Mouse (Mus musculus): ENCODE data around the gene Duxf3. TPM values are rescaled to one million over a fixed set of nuclear protein-coding genes. Genes with fewer than 3 reads are reported as not detected.
"Not testable (repeated sequence)": the region's sequence is repeated elsewhere in the genome, so short reads cannot be mapped to it uniquely, and the experiment has no call there.

Gene Duxf3
- polyA plus RNA-seq, 1 experiment from 2014 or later = not detected

DNA sequence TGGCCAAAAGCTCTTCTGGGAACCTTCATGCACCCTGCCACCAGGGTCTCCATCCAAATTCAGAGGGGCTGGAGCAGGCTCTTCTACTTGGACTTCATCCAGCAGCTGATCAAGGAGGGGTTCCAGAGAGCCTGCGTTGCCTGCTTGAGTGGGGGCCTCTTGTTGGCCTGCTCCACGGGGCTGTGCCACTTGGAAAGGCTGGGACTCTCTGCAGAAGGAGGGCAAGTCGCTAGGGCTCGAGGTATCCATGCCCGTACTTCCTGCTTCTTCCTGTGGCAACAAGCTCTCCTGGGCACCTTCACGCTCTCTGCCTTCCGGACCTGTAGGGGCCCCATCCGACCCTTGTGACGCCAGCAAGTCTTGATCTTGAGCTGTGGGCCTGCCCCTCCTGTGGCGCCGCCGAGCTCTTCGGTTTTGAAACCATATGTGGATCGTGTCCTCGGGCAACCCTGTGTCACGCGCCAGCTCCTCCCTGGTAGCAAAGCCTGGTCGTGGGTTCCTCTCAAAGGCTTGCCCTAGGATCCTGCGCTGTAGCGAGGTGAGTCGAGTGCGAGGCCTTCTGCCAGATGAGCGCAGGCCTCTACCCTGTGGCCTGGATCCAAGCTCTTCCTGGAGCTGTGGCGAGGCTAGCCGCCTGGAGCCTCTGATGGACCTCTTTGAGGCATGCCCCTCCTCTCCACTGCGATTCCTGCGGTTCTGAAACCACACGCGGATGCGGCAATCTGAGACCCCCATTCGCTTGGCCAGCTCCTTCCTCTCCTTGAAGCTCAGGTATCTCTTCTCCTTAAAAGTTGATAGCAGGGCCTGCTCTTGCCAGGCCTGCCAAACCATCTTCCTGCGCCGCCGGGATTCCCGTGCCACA, 465 bp downstream of the Duxf3 start:
- peak; percentile 86 for ATAC-seq (replicated peaks)
- WGBS = 87% methylated on average over 35 of the region's 35 CpGs
- not testable (repeated sequence) for H3K4me1 ChIP-seq; H3K4me3 ChIP-seq; H3K36me3 ChIP-seq (replicated peaks); H3K4me2 ChIP-seq; H3K27me3 ChIP-seq (replicated peaks); H3K27ac ChIP-seq; H3K9ac ChIP-seq
- H3K9me3 ChIP-seq = peaks cover 15% of the 10 kb centered on the region

DNA sequence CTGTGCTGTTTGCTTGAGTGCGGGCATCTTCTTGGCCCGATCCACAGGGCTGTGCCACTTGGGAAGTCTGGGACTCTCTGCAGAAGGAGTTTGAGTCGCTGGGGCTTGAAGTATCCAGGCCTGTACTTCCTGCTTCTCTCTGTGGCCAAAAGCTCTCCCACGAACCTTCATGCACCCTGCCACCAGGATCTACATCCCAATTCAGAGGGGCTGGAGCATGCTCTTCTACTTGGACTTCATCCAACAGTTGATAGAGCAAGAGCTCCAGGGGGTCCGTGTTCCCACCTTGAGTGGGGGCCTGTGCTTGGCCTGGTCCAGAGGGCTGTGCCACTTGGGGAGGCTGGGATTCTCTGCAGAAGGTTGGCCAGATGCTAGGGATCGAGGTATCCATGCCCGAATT, 1.4 kb downstream of the Duxf3 start:
- ATAC-seq (replicated peaks) = peak; percentile 31; the same call in 1 of the 2 replicates
- H3K27ac ChIP-seq; H3K27me3 ChIP-seq (replicated peaks); H3K4me3 ChIP-seq; H3K9ac ChIP-seq; H3K36me3 ChIP-seq (replicated peaks); H3K4me2 ChIP-seq; H3K4me1 ChIP-seq: not testable (repeated sequence)
- 82% methylated on average over 5 of the region's 7 CpGs for WGBS
- H3K9me3 ChIP-seq = peaks cover 15% of the 10 kb centered on the region

DNA sequence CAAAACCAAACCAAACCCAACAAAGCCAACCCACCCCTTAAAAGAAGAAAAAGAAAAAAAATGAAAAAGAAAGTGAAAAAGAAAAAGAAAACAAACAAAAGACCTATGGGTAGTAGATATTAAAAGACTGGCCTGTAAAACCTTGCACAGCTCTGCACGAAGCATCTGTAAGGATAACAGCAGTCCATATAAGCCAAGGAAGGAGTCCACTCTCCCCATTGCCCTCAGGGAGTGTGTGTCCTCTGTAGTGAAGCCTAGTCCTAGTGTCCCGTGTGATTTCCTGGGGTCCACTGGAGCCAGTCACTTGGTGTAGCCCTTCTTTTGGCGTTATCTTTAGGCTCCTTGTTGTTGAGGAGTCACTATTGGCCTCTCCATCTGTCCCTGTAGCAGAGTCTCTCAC, 2.5 kb downstream of the Duxf3 start:
- H3K9ac ChIP-seq; H3K27me3 ChIP-seq (replicated peaks); H3K4me1 ChIP-seq; H3K27ac ChIP-seq; H3K36me3 ChIP-seq (replicated peaks); ATAC-seq (replicated peaks); H3K4me3 ChIP-seq; H3K4me2 ChIP-seq: not testable (repeated sequence)
- H3K9me3 ChIP-seq = peaks cover 15% of the 10 kb centered on the region
- WGBS = 53% methylated on average over 3 of the region's 3 CpGs

DNA sequence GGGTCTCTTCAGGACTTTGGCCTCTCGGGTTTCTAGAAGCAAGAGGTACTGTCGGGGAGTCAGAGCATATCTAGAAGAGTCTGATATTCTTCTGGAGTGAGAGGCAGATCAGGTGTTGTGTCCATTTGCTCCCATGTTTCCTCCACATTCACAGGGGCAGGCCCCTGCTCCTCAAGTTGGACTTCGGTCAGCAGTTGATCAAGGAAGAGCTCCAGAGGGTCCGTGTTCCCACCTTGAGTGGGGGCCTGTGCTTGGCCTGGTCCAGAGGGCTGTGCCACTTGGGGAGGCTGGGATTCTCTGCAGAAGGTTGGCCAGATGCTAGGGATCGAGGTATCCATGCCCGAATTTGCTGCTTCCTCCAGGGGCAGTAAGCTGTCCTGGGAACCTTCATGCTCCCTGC, 4.7 kb downstream of the Duxf3 start:
- not testable (repeated sequence) for H3K36me3 ChIP-seq (replicated peaks); H3K27me3 ChIP-seq (replicated peaks); ATAC-seq (replicated peaks); H3K4me3 ChIP-seq; H3K9ac ChIP-seq; H3K27ac ChIP-seq; H3K4me1 ChIP-seq; H3K4me2 ChIP-seq
- peaks cover 15% of the 10 kb centered on the region for H3K9me3 ChIP-seq
- 86% methylated on average over 3 of the region's 6 CpGs for WGBS

DNA sequence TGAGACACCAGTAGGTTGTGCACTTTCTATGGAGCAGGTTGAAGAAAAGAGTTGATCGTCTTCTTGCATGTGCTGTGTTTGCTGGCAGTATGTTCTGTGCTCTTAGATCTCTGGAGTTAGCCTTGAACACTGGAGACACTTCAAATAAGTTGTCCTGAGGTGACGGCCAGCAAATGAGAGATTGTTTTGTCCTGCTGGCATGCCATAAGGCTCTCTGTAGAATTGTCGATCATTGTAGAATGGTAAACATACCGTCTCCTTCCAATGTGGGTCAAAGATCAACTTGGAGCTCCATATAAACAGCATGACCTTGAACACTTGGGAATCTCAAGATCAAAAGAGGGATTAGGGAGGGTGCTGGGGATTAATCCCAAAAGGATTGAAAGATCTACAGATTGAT, 6.1 kb downstream of the Duxf3 start:
- WGBS = 75% methylated on average over 4 of the region's 4 CpGs
- not testable (repeated sequence) for ATAC-seq (replicated peaks); H3K4me1 ChIP-seq; H3K4me3 ChIP-seq; H3K4me2 ChIP-seq; H3K9ac ChIP-seq; H3K27me3 ChIP-seq (replicated peaks); H3K36me3 ChIP-seq (replicated peaks); H3K27ac ChIP-seq; H3K9me3 ChIP-seq

DNA sequence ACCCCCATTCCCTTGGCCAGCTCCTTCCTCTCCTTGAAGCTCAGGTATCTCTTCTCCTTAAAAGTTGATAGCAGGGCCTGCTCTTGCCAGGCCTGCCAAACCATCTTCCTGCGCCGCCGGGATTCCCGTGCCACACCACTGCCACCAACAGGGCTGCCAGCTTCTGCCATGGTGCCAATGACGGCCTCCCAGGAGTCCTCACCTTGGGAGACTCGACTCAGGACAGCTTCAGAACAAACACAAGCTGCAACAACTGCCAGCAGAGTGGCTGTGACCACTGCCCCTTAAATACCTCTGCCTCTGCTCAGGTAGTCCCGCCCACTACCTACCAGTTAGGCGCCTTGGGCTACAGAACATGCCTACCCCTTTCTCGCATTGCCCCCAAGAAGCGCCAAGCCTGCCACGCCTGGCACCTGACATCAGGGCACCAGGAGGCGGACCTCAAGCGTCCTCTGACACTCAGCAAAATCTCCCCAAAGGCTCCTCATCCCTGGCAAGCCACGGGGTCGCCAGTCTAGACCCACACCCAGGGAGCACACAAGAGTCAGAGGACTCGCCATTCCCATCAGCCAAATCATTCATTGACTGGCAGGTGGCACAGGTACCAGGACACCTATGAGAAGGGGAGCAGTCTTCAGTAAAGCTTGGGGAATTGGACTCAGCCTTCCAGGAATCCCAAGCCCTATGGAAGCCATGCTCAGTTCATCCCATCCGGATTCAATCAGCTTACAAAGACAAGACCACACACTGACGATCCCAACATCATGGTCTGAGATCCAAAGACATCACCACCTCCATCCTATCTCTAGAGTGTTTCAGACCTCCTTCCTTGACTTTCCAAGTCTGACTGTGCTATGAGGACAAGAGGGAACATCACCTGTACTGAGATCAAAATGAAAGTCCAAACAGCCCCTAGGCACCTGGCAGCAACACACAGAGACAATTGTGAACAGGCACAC, 7.4 kb downstream of the Duxf3 start, which contains the start of gene AW822073:
Gene AW822073 (minus strand): TSS at position 104 of the 959 bp plus-strand sequence.
- H3K4me1 ChIP-seq; H3K27ac ChIP-seq; H3K4me3 ChIP-seq; H3K9me3 ChIP-seq; H3K27me3 ChIP-seq (replicated peaks); ATAC-seq (replicated peaks); H3K36me3 ChIP-seq (replicated peaks); H3K4me2 ChIP-seq; H3K9ac ChIP-seq: not testable (repeated sequence)
- WGBS = 87% methylated on average over 18 of the region's 18 CpGs

DNA sequence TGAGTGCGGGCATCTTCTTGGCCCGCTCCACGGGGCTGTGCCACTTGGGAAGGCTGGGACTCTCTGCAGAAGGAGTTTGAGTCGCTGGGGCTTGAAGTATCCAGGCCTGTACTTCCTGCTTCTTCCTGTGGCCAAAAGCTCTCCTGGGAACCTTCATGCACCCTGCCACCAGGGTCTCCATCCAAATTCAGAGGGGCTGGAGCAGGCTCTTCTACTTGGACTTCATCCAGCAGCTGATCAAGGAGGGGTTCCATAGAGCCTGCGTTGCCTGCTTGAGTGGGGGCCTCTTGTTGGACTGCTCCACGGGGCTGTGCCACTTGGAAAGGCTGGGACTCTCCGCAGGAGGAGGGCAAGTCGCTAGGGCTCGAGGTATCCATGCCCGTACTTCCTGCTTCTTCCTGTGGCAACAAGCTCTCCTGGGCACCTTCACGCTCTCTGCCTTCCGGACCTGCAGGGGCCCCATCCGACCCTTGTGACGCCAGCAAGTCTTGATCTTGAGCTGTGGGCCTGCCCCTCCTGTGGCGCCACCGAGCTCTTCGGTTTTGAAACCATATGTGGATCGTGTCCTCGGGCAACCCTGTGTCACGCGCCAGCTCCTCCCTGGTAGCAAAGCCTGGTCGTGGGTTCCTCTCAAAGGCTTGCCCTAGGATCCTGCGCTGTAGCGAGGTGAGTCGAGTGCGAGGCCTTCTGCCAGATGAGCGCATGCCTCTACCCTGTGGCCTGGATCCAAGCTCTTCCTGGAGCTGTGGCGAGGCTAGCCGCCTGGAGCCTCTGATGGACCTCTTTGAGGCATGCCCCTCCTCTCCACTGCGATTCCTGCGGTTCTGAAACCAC, 8.3 kb downstream of the Duxf3 start:
- not testable (repeated sequence) for ATAC-seq (replicated peaks); H3K9me3 ChIP-seq; H3K9ac ChIP-seq; H3K27me3 ChIP-seq (replicated peaks); H3K4me1 ChIP-seq; H3K4me2 ChIP-seq; H3K27ac ChIP-seq; H3K4me3 ChIP-seq; H3K36me3 ChIP-seq (replicated peaks)
- WGBS = 85% methylated on average over 31 of the region's 31 CpGs

DNA sequence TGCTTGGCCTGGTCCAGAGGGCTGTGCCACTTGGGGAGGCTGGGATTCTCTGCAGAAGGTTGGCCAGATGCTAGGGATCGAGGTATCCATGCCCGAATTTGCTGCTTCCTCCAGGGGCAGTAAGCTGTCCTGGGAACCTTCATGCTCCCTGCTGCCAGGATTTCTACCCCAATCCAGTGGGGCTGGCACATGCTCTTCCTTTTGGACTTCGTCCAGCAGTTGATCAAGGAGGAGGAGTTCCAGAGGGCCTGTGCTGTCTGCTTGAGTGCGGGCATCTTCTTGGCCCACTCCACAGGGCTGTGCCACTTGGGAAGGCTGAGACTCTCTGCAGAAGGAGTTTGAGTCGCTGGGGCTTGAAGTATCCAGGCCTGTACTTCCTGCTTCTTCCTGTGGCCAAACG, 9.3 kb downstream of the Duxf3 start:
- not testable (repeated sequence) for H3K9ac ChIP-seq; H3K9me3 ChIP-seq; H3K4me2 ChIP-seq; H3K36me3 ChIP-seq (replicated peaks); H3K4me1 ChIP-seq; H3K27me3 ChIP-seq (replicated peaks); H3K27ac ChIP-seq; ATAC-seq (replicated peaks); H3K4me3 ChIP-seq
- 85% methylated on average over 4 of the region's 6 CpGs for WGBS

DNA sequence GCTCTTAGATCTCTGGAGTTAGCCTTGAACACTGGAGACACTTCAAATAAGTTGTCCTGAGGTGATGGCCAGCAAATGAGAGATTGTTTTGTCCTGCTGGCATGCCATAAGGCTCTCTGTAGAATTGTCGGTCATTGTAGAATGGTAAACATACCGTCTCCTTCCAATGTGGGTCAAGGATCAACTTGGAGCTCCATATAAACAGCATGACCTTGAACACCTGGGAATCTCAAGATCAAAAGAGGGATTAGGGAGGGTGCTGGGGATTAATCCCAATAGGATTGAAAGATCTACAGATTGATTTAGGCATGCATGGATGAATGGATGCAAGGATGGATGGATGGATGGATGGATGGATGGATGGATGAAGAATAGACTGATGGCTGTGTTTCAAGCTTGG, 10.9 kb downstream of the Duxf3 start:
- H3K4me2 ChIP-seq; H3K36me3 ChIP-seq (replicated peaks); H3K9ac ChIP-seq; H3K27ac ChIP-seq; H3K4me1 ChIP-seq; H3K27me3 ChIP-seq (replicated peaks); ATAC-seq (replicated peaks); H3K4me3 ChIP-seq; H3K9me3 ChIP-seq: not testable (repeated sequence)
- 88% methylated on average over 2 of the region's 2 CpGs for WGBS

DNA sequence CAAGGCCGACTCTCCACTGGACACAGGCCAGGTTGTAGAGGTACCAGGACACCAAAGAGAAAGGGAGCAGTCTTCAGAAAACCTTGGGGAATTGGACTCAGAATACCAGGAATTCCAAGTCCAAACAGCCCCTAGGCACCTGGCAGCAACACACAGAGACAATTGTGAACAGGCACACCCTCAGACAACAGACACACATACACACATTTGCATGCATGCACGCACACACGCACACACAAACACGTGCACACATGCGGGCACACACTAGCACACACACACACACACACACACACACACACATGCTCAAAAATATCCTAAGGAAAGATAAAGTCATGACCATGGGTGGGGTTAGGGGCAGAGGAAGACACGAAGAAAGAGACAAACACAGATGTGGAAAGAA, 11.7 kb downstream of the Duxf3 start:
- no peaks in the 10 kb centered on the region for H3K36me3 ChIP-seq (replicated peaks)
- H3K27me3 ChIP-seq (replicated peaks) = no peaks in the 10 kb centered on the region
- H3K27ac ChIP-seq = no peak overlapping the region
- H3K4me2 ChIP-seq = no peak overlapping the region
- ATAC-seq (replicated peaks) = no peak
- H3K4me1 ChIP-seq = no peaks in the 10 kb centered on the region
- H3K9ac ChIP-seq = no peak overlapping the region
- H3K9me3 ChIP-seq = no peaks in the 10 kb centered on the region
- WGBS = 86% methylated on average over 6 of the region's 6 CpGs
- no peak overlapping the region for H3K4me3 ChIP-seq

DNA sequence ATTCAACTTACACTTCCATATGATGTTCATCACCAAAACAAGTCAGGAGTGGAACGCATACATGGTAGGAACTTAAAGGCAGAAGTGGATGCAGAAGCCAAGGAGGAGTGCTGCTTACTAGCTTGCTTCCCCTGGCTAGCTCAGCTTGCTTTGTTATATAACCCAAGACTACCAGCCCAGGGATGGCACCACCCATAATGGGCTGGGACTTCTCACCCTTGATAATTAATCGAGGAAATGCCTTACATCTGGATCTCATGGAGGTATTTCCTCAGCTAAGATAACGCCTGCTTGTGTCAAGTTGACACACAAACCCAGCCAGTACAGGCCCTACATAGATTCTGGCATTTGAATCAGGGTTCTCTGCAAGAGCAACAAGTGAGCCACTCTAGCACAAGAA, 15.1 kb downstream of the Duxf3 start:
- no peak overlapping the region for H3K27ac ChIP-seq
- H3K4me3 ChIP-seq = no peak overlapping the region
- H3K36me3 ChIP-seq (replicated peaks) = no peaks in the 10 kb centered on the region
- no peaks in the 10 kb centered on the region for H3K4me1 ChIP-seq
- no peak overlapping the region for H3K4me2 ChIP-seq
- H3K9ac ChIP-seq = no peak overlapping the region
- ATAC-seq (replicated peaks) = no peak
- WGBS = 91% methylated on average over 3 of the region's 3 CpGs
- H3K27me3 ChIP-seq (replicated peaks) = no peaks in the 10 kb centered on the region
- no peaks in the 10 kb centered on the region for H3K9me3 ChIP-seq

DNA sequence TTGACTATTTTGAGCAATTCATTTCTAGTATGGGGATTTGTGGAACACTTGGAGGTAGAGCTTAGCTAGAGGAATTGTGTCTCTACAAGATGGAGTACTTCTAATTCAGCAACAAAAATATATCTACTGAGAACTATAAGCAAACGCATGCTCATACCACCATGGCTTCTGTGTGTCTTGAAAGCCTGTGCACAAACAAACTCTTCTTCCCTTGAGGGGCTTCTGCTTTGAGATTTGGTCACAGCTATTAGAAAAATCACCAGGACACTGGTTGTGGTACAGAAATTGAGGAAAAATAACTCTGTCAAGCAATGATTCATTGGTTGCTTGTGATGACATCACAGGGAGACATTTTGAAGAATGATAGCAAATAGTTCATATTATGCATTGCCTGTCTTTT, 17.1 kb downstream of the Duxf3 start:
- no peak overlapping the region for H3K4me3 ChIP-seq
- H3K9ac ChIP-seq = no peak overlapping the region
- H3K4me2 ChIP-seq = no peak overlapping the region
- no peaks in the 10 kb centered on the region for H3K27me3 ChIP-seq (replicated peaks)
- no peaks in the 10 kb centered on the region for H3K9me3 ChIP-seq
- WGBS = 89% methylated on average over 1 of the region's 1 CpGs
- H3K36me3 ChIP-seq (replicated peaks) = no peaks in the 10 kb centered on the region
- no peaks in the 10 kb centered on the region for H3K4me1 ChIP-seq
- H3K27ac ChIP-seq = no peak overlapping the region
- ATAC-seq (replicated peaks) = no peak

All from midbrain, embryonic 15.5 days (tissue).